Mouse (Mus musculus) midbrain, embryonic 13.5 days (tissue): ENCODE results near the gene Tulp1. TPM values are rescaled to one million over a fixed set of nuclear protein-coding genes. Genes with fewer than 3 reads are reported as not detected.
A peak's percentile ranks its signal among the peaks of the same experiment; 100 is the strongest.
"Not testable (repeated sequence)": the region's sequence is repeated elsewhere in the genome, so short reads cannot be mapped to it uniquely, and the experiment has no call there.

Source experiments
- ATAC-seq: fragments of 200-750 bp; cut with Nextera tagmentation; 2 replicates; pipeline ENCODE4 v1.8.0; 2017; ENCODE audit warnings: mild to moderate bottlenecking, moderate TSS enrichment, moderate library complexity
- H3K27ac ChIP-seq: fragments of 300-500 bp; sonication (generic); 2 replicates; pipeline ENCODE4 v1.5.1; 2015; ENCODE audit warnings: inconsistent platforms, mild to moderate bottlenecking, moderate library complexity
- H3K27me3 ChIP-seq: fragments of 300-500 bp; sonication (generic); 2 replicates; pipeline ENCODE4 v1.6.1; 2015; ENCODE audit warnings: mild to moderate bottlenecking, inconsistent platforms
- H3K36me3 ChIP-seq: fragments of 300-500 bp; sonication (generic); 2 replicates; pipeline ENCODE4 v1.6.1; 2015; ENCODE audit warnings: mild to moderate bottlenecking, inconsistent platforms
- H3K4me1 ChIP-seq: fragments of 300-500 bp; sonication (generic); replicated peaks from 2 replicates; pipeline ENCODE4 v1.6.1; 2015; ENCODE audit warnings: inconsistent platforms
- H3K4me2 ChIP-seq: fragments of 300-500 bp; sonication (generic); replicated peaks from 2 replicates; pipeline ENCODE4 v1.6.1; 2015; ENCODE audit warnings: moderate library complexity, mild to moderate bottlenecking, inconsistent platforms
- H3K4me3 ChIP-seq: fragments of 300-500 bp; sonication (generic); replicated peaks from 2 replicates; pipeline ENCODE4 v1.5.1; 2015; ENCODE audit warnings: mild to moderate bottlenecking, inconsistent platforms
- H3K9ac ChIP-seq: fragments of 300-500 bp; sonication (generic); replicated peaks from 2 replicates; pipeline ENCODE4 v1.6.1; 2015; ENCODE audit warnings: mild to moderate bottlenecking, inconsistent platforms
- H3K9me3 ChIP-seq: fragments of 300-500 bp; sonication (generic); 2 replicates; pipeline ENCODE4 v1.6.1; 2016; ENCODE audit warnings: mild to moderate bottlenecking, inconsistent platforms
- WGBS: fragments of 180-500 bp; shearing (Covaris S2); methylation state at CpG from one replicate; pipeline ENCODE4 v1.1.7; 2015; 5-methylcytosine and 5-hydroxymethylcytosine counted together
- polyA plus RNA-seq: library from polyadenylated mRNA; unstranded; fragments of >200 nt; fragmentation: Nextera tagmentation; extraction: Ambion mirVana; gene quantifications from 2 replicates; pipeline ENCODE4 v1.2.1, GENCODE M21; 2015

The Tulp1 gene
- polyA plus RNA-seq, 1 experiment from 2014 or later, result 1.7 TPM

- H3K4me3 ChIP-seq, result no peak overlapping the region
- H3K27me3 ChIP-seq, result no peaks in the 10 kb centered on the region
- 57% methylated on average over 13 of the region's 13 CpGs for WGBS
- H3K36me3 ChIP-seq, result peaks cover 29% of the 10 kb centered on the region
- H3K9ac ChIP-seq, result 0 out of 2 replicates have a peak overlapping the region, but pooled peaks have one; percentile 6
- H3K9me3 ChIP-seq, result no peaks in the 10 kb centered on the region
- no peak overlapping the region for H3K4me2 ChIP-seq
- no peak for ATAC-seq
- H3K4me1 ChIP-seq, result peaks cover 39% of the 10 kb centered on the region
- H3K27ac ChIP-seq, result 0 out of 2 replicates have a peak overlapping the region, but pooled peaks have one; percentile 7
Observed at GRCm38 (mm10) chr17:28332113-28332914, 32.7 kb downstream of the Tulp1 start.

DNA sequence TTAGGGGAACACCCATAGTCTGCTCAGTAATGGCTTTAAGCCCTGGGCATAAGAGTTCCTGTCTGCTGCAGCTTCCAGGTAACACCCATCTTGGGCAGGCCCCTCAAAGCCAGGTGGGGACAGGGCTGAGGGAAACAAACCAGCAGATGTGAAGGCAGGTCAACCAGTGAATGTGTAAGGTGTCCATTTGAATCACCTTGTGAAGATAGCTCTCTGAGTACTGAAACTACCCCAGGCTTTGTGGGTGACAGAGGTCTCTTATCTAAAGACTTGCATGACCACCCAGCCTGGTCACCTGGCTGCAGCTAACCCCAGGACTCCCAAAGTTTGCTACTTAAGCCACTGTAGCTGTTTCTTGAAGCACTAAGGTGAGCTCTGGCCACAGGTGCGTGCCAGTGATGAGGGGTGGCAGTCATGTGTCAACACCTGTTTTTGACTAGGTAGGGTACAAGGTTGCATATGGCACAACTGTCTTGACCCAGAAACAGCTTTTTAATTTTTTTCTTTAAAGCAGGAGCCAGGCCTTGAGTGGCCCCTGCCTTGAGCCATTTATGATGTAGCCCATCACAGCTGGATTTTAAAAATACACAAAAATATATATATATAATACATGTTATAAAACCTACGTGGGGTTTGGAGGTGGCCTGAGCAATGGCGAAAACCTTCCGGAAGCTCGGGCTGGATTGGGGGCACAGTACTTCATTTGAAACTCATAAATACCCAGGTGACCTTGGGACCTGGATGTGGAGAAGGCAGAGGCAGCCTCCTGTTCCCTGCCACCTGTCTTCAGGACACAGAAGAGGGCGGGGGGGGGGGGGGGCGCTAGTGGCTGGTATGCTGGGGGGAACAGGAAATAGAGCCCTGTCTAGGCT lies 33.5 kb downstream of the Tulp1 start:
- no peak overlapping the region for H3K9ac ChIP-seq
- H3K4me3 ChIP-seq, result no peak overlapping the region
- ATAC-seq, result no peak
- H3K27me3 ChIP-seq, result no peaks in the 10 kb centered on the region
- H3K9me3 ChIP-seq, result no peaks in the 10 kb centered on the region
- H3K27ac ChIP-seq, result no peak overlapping the region
- H3K4me2 ChIP-seq, result no peak overlapping the region
- peaks cover 30% of the 10 kb centered on the region for H3K36me3 ChIP-seq
- WGBS, result 48% methylated on average over 5 of the region's 7 CpGs
- H3K4me1 ChIP-seq, result peaks cover 39% of the 10 kb centered on the region

- H3K9ac ChIP-seq, H3K4me3 ChIP-seq, H3K27ac ChIP-seq, H3K9me3 ChIP-seq, ATAC-seq, H3K4me2 ChIP-seq, H3K27me3 ChIP-seq: not testable (repeated sequence)
- 64% methylated on average over 8 of the region's 8 CpGs for WGBS
- H3K4me1 ChIP-seq, result peaks cover 39% of the 10 kb centered on the region
- H3K36me3 ChIP-seq, result peaks cover 37% of the 10 kb centered on the region
Observed at GRCm38 (mm10) chr17:28330590-28330989, 34.4 kb downstream of the Tulp1 start.

- H3K9ac ChIP-seq, result peak overlapping the region; percentile 99
- H3K4me3 ChIP-seq, result peak overlapping the region; percentile 94
- ATAC-seq, result no peak
- 69% methylated on average over 2 of the region's 2 CpGs for WGBS
- H3K27ac ChIP-seq, result no peak overlapping the region
- peaks cover 39% of the 10 kb centered on the region for H3K4me1 ChIP-seq
- no peaks in the 10 kb centered on the region for H3K27me3 ChIP-seq
- H3K9me3 ChIP-seq, result no peaks in the 10 kb centered on the region
- H3K36me3 ChIP-seq, result peaks cover 37% of the 10 kb centered on the region
- H3K4me2 ChIP-seq, result peak overlapping the region; percentile 99
Observed at GRCm38 (mm10) chr17:28330232-28330546, 34.8 kb downstream of the Tulp1 start.

DNA sequence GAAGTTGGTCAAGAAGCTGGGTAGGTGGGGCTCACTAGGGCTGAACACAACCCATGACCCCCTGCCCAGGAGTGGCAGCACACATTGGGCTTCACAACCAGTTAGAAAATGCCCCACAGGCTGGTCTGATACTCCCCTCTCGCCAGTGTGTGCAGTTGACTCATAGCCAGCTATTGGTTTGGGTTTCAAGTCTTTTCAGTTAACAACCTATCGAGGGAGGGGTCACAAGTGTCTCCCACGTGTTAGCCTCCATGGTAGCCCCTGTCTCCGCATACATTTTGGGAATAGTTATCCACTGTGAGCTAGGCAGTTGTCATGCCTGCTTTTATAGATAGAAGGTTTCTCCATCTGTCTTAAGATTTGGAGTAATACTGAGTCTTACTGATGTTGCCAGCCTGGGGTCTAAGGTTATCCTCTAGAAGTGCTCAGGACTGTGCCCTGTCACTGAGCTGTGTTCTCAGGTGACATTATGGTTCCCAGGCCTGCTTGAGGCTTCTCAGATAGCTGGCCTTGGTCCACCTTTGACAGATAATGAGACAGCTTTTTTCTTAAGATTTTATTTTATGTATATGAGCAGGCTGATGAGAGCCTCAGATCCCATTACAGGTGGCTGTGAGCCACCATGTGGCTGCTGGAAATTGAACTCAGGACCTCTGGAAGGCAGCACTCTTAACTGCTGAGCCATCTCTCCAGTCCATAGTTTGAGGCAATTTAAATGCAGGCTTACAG lies 35.4 kb downstream of the Tulp1 start:
- peaks cover 40% of the 10 kb centered on the region for H3K36me3 ChIP-seq
- ATAC-seq, result no peak
- peak overlapping the region; percentile 99 for H3K9ac ChIP-seq
- H3K27ac ChIP-seq, result peak overlapping the region; percentile 96; the same call in 1 of the 2 replicates
- peaks cover 39% of the 10 kb centered on the region for H3K4me1 ChIP-seq
- WGBS, result 9% methylated on average over 4 of the region's 4 CpGs
- H3K4me3 ChIP-seq, result peak overlapping the region; percentile 94
- no peaks in the 10 kb centered on the region for H3K27me3 ChIP-seq
- H3K4me2 ChIP-seq, result peak overlapping the region; percentile 99
- no peaks in the 10 kb centered on the region for H3K9me3 ChIP-seq

DNA sequence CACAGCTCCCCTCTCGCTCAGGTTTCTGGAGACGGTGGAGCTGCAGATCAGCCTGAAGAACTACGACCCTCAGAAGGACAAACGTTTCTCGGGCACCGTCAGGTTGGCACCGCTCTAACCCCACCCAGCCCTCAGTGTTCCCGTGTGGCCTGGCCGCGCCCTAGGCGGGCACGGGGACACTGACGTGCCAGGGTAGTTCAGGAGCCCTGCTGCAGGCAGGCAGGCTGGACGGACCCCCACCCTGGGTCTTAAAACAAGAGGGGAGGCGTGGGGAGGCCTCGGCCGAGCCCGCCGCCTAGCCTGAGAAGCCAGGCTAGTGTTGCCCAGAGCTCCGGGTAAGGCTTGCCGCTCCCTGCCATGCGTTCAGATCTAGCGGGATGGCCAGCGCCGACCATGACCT lies 36.1 kb downstream of the Tulp1 start:
- peak overlapping the region; percentile 99 for H3K9ac ChIP-seq
- H3K4me1 ChIP-seq, result peaks cover 39% of the 10 kb centered on the region
- H3K27ac ChIP-seq, result peak overlapping the region; percentile 96
- H3K4me3 ChIP-seq, result peak overlapping the region; percentile 94
- ATAC-seq, result peak; percentile 37
- under 1% methylated on average over 25 of the region's 25 CpGs for WGBS
- H3K36me3 ChIP-seq, result peaks cover 47% of the 10 kb centered on the region
- no peaks in the 10 kb centered on the region for H3K9me3 ChIP-seq
- H3K27me3 ChIP-seq, result no peaks in the 10 kb centered on the region
- H3K4me2 ChIP-seq, result peak overlapping the region; percentile 99

DNA sequence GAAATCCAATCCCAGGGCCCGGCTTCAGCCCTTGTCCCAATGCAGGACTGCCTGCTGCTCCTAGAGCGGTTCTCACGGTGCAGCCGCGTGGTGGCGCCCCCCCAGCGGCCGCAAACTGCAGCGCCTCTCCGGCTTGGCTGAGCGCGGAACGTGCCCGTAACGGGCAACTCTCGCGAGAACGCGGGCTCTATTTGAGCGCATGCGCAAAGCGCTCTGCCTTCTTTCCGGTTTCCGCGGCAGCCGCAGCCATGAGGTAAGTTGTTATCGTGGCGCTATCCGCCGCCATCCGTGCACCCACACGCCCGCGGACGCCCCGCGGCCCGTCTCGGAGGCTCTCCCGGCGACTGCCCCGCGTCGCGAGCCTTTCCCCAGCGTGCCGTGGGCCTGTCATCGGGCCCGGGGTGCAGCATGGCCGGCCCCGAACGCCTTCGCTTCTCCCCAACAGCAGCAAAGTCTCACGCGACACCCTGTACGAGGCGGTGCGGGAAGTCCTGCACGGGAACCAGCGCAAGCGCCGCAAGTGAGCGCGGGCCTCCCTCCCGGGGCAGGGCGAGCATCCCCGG lies 36.6 kb downstream of the Tulp1 start, which contains the start of gene Rpl10a:
Rpl10a (plus strand) TSS at position 106 of the 563 bp plus-strand sequence.
- peak; percentile 91 for ATAC-seq
- Histone ChIP-seq H3K4me1 (peaks cover 36% of the 10 kb centered on the region), H3K27ac (peak within 1 kb of the TSS; percentile 96), H3K9ac (peak within 1 kb of the TSS; percentile 99), H3K4me2 (peak within 1 kb of the TSS; percentile 99), H3K36me3 (peaks cover 50% of the 10 kb centered on the region), H3K9me3 (no peaks in the 10 kb centered on the region), H3K4me3 (peak within 1 kb of the TSS; percentile 94), H3K27me3 (no peaks in the 10 kb centered on the region)
- WGBS, result under 1% methylated on average over 61 of the region's 67 CpGs

DNA sequence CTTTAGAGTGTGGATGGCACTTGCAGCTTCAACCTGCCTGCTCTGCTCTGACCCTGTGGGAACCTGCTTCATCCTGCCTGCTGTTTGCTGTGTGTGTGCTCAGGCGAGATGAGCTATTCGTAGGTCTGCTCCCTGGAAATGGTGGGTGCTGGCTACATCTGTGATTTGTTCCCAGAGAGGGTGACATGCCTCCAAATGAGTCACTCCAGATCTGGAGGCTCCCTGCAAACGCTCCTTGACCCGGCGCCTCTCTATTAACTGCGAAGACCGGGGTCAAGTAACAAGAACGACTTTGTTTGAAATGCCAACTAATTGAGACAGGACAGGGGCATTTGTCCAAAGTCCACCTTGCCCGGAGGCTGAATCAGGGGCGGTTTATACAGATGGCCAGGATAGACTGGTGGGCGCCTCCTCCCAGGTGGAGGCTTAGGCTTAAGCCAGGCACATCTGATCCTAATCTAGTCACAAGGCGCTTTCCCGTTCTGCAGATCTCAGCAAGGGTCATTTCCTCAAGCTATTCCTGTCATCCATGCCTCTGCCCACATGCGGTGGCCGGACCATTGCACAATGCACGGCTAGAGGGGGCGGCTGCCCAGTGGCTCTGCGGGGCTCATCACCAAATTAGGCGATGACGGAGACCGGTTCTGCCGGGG lies 37.2 kb downstream of the Tulp1 start:
- H3K27me3 ChIP-seq, result no peaks in the 10 kb centered on the region
- peaks cover 48% of the 10 kb centered on the region for H3K36me3 ChIP-seq
- H3K9ac ChIP-seq, result peak overlapping the region; percentile 99
- ATAC-seq, result peak; percentile 71
- H3K4me3 ChIP-seq, result peak overlapping the region; percentile 94
- peak overlapping the region; percentile 99 for H3K4me2 ChIP-seq
- H3K4me1 ChIP-seq, result peaks cover 30% of the 10 kb centered on the region
- H3K9me3 ChIP-seq, result no peaks in the 10 kb centered on the region
- H3K27ac ChIP-seq, result peak overlapping the region; percentile 96
- 8% methylated on average over 22 of the region's 22 CpGs for WGBS

DNA sequence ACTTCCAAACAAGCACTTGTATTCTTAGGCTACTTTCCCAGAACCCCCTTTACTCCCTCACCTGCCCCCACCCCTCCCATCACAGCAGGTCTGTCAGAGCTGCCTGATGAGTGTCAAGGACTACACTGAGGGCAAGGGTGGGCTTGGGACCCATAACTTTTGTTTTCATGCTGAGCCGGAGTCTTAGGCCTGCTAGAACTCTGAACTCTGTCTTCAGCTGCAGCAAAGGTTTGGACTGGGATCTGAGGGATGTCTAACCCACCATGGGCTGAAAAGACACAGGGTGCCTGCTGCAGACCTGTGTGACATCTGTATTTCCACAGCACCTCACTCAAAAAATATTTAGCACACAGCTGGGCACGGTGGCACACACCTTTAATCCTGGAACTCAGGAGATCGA lies 38.1 kb downstream of the Tulp1 start:
- H3K36me3 ChIP-seq, result peaks cover 50% of the 10 kb centered on the region
- 87% methylated on average over 3 of the region's 3 CpGs for WGBS

GRCm38 (mm10) chr17:28325751-28326150 lies 39.3 kb downstream of the Tulp1 start:
- H3K4me2 ChIP-seq, result no peak overlapping the region
- no peaks in the 10 kb centered on the region for H3K9me3 ChIP-seq
- H3K4me3 ChIP-seq, result no peak overlapping the region
- 92% methylated on average over 7 of the region's 8 CpGs for WGBS
- peaks cover 44% of the 10 kb centered on the region for H3K36me3 ChIP-seq
- H3K27ac ChIP-seq, result no peak overlapping the region
- H3K27me3 ChIP-seq, result no peaks in the 10 kb centered on the region
- H3K9ac ChIP-seq, result no peak overlapping the region
- ATAC-seq, result no peak
- H3K4me1 ChIP-seq, result peaks cover 26% of the 10 kb centered on the region

More for the DNA sequence above, 38.1 kb downstream of the Tulp1 start:
- Histone ChIP-seq H3K4me2 (no peak overlapping the region), H3K9ac (no peak overlapping the region; the same call in 1 of the 2 replicates), H3K27ac (no peak overlapping the region; the same call in 1 of the 2 replicates), H3K9me3 (no peaks in the 10 kb centered on the region), H3K27me3 (no peaks in the 10 kb centered on the region), H3K4me1 (peaks cover 30% of the 10 kb centered on the region), H3K4me3 (no peak overlapping the region)
- ATAC-seq, result no peak

DNA sequence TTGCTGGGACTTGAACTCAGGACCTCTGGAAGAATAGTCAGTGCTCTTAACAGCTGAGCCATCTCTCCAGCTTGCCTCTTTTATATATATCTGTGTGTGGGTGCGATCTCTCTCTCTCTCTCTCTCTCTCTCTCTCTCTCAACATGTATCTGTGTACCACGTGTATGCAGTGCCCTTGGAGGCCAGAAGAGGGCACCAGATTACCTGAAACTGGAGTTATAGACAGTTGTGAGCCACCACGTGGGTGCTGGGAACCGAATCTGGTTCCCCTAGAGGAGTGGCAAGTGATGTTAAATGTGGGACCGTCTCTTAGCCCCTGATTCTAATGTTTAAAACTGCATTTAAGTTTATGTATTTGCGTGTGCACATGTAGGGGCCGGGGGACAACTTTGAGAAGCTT lies 40.6 kb downstream of the Tulp1 start:
- H3K27me3 ChIP-seq, H3K27ac ChIP-seq, H3K9ac ChIP-seq, H3K4me2 ChIP-seq, H3K4me3 ChIP-seq, ATAC-seq, H3K9me3 ChIP-seq: not testable (repeated sequence)
- 97% methylated on average over 7 of the region's 7 CpGs for WGBS
- Histone ChIP-seq H3K36me3 (peaks cover 42% of the 10 kb centered on the region), H3K4me1 (peaks cover 14% of the 10 kb centered on the region)
